Mouse (Mus musculus): Measurements from ENCODE around the gene Umod. TPM values are rescaled to one million over a fixed set of nuclear protein-coding genes. Genes with fewer than 3 reads are reported as not detected.

Umod gene
- polyA plus RNA-seq, 1 experiment from 2014 or later: 131 TPM

DNA sequence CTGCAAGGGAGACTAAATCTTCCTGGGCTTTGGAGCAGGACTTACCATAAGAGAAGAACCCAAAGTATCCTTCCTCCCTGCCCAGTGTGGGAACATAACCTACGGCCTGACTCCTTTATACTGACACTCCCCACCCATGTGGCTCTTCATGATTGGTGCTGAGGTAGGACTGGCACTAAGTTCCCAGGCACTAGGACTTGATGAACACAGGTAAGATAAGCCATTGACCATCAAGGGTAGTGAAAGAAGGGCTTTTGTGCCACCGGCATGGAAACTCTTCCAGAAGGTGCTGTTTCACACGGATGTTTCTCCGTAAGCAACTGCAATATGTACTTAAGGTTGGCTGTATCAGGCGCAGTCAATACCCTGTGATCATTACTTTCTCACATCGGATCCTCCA is 19.9 kb downstream of the Umod start, which contains the start of gene Gp2:
TSS of gene Gp2 (minus strand) at position 101 of the 400 bp plus-strand sequence.
- TF ChIP-seq CTCF (IDR thresholded peaks at IDR 0.05; ENCODE audit: low read depth): no peak
- 91% methylated on average over 6 of the region's 6 CpGs for WGBS

DNA sequence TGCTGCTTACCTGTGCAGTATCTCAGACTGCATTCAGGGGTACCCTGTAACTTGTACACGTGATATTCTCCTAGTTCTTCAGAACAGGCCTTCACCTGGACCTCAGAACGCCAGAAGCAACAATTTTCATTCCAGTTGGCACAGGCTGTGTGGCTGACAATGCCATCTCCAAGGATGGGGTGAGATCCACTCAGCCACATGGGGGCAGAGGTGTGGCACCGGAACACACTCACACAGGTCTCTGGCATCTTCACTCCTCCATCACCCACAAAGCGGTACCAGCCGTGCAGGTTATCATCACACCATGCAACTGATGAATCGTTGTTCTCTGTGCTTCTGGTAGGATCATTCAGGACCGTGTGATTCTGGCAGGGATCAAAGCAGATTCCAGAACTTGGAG is 24.9 kb downstream of the Umod start:
- H3K4me1 ChIP-seq (replicated peaks; ENCODE audit: insufficient read depth, low read length): no peaks in the 10 kb centered on the region
- ATAC-seq (replicated peaks; ENCODE audit: low FRiP score, low read depth) (no peak), DNase-seq (ENCODE audit: low spot score) (no peak)
- no peak overlapping the region for H3K9ac ChIP-seq (ENCODE audit: low read depth, low read length)
- no peaks in the 10 kb centered on the region for H3K27me3 ChIP-seq (ENCODE audit: insufficient read depth, low read length)
- no peaks in the 10 kb centered on the region for H3K9me3 ChIP-seq (replicated peaks; ENCODE audit: low read length)
- H3K4me2 ChIP-seq (ENCODE audit: low read length): no peak overlapping the region
- H3K36me3 ChIP-seq (ENCODE audit: insufficient read depth, low read length): no peaks in the 10 kb centered on the region
- TF ChIP-seq CTCF (IDR thresholded peaks at IDR 0.05; ENCODE audit: low read depth): peak; percentile 32; the same call in 1 of the 2 replicates
- no peak overlapping the region for H3K4me3 ChIP-seq (replicated peaks; ENCODE audit: low read depth, low read length)
- H3K27ac ChIP-seq: no peak overlapping the region
- WGBS: 78% methylated on average over 7 of the region's 7 CpGs

More for the DNA sequence above, 19.9 kb downstream of the Umod start, which contains the start of gene Gp2:
- Histone ChIP-seq H3K4me1 (replicated peaks; ENCODE audit: insufficient read depth, low read length) (no peaks in the 10 kb centered on the region), H3K9ac (ENCODE audit: low read depth, low read length) (no peak within 1 kb of the TSS), H3K27me3 (ENCODE audit: insufficient read depth, low read length) (no peaks in the 10 kb centered on the region), H3K4me3 (replicated peaks; ENCODE audit: low read depth, low read length) (no peak within 1 kb of the TSS), H3K4me2 (ENCODE audit: low read length) (no peak within 1 kb of the TSS), H3K9me3 (replicated peaks; ENCODE audit: low read length) (no peaks in the 10 kb centered on the region), H3K27ac (no peak within 1 kb of the TSS), H3K36me3 (ENCODE audit: insufficient read depth, low read length) (no peaks in the 10 kb centered on the region)
- ATAC-seq (replicated peaks; ENCODE audit: low FRiP score, low read depth) (no peak), DNase-seq (ENCODE audit: low spot score) (no peak)

DNA sequence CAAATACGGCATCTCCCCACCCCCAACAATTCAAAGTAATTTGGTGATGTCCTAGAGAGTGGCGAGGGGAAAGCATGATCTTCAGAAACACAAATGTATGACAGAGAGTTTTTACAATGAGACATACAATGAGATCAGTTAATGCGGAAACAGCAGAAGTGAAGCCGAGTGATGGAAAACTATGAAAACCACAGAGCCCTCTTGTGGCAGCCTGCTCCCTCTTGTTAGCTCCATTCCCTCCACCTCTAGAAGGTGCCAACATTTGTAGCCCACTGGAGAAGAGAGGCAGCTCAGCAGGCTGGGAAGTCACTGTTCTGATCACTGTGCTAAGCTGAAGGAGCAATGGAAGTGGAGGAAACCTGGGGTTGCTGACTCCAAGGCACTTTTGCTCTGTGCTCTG is 35.2 kb downstream of the Umod start:
- Histone ChIP-seq H3K9me3 (replicated peaks; ENCODE audit: low read length) (no peaks in the 10 kb centered on the region), H3K4me1 (replicated peaks; ENCODE audit: insufficient read depth, low read length) (no peaks in the 10 kb centered on the region), H3K27ac (no peak overlapping the region), H3K36me3 (ENCODE audit: insufficient read depth, low read length) (no peaks in the 10 kb centered on the region), H3K9ac (ENCODE audit: low read depth, low read length) (no peak overlapping the region), H3K4me3 (replicated peaks; ENCODE audit: low read depth, low read length) (no peak overlapping the region), H3K4me2 (ENCODE audit: low read length) (no peak overlapping the region), H3K27me3 (ENCODE audit: insufficient read depth, low read length) (no peaks in the 10 kb centered on the region)
- ATAC-seq (replicated peaks; ENCODE audit: low FRiP score, low read depth) (no peak), DNase-seq (ENCODE audit: low spot score) (no peak)
- WGBS: 67% methylated on average over 4 of the region's 4 CpGs
- peak; percentile 41 for TF ChIP-seq CTCF (IDR thresholded peaks at IDR 0.05; ENCODE audit: low read depth)

DNA sequence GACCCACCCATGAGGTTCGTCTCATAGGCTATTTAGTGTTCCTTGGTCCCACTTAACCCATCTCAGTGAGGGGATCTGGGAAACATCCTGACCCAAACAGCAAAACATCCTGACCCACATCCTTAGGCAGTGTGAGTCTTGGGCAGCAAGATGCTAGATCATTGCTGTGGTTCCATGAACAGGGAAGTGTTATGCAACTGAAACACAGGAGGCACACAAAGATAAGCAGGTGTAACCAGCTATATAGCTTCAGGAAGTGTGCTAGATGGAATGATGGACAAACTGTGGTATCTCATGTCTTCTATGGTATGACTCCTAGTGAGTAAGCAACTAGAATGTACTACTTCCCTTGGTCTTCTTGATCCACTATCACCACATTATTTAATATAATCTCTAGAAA is 37.1 kb downstream of the Umod start:
- DNase-seq (ENCODE audit: low spot score) (no peak), ATAC-seq (replicated peaks; ENCODE audit: low FRiP score, low read depth) (no peak)
- Histone ChIP-seq H3K27me3 (ENCODE audit: insufficient read depth, low read length) (no peaks in the 10 kb centered on the region), H3K4me2 (ENCODE audit: low read length) (no peak overlapping the region), H3K4me1 (replicated peaks; ENCODE audit: insufficient read depth, low read length) (no peaks in the 10 kb centered on the region), H3K9me3 (replicated peaks; ENCODE audit: low read length) (no peaks in the 10 kb centered on the region), H3K9ac (ENCODE audit: low read depth, low read length) (no peak overlapping the region), H3K27ac (no peak overlapping the region), H3K4me3 (replicated peaks; ENCODE audit: low read depth, low read length) (no peak overlapping the region), H3K36me3 (ENCODE audit: insufficient read depth, low read length) (no peaks in the 10 kb centered on the region)
- no peak for TF ChIP-seq CTCF (IDR thresholded peaks at IDR 0.05; ENCODE audit: low read depth)
- 83% methylated on average over 1 of the region's 1 CpGs for WGBS

DNA sequence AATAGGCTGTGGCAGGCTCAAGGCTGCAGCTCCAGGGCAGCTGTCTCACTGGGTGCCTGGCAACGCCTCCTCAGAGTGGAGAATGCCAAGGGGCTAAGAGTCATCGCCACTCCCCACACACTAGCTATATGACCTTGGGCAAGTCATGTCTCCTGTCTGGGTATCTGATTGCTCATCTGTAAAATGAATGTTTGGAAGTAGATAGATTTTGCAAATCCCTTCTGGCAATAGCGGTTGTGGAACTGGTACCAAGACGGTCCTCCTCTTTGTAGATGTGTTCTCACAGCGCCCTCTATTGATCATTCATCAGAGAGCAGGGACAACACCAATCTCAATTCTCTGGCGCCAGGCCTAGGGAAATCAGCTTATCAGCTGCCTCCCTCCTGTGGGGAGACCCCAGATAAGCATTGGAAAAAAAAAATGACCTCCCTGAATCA is 51.9 kb downstream of the Umod start:
- peak; percentile 75 for TF ChIP-seq CTCF (IDR thresholded peaks at IDR 0.05; ENCODE audit: low read depth)
- peak; percentile 55 for DNase-seq (ENCODE audit: low spot score)
- WGBS: 14% methylated on average over 6 of the region's 6 CpGs

DNA sequence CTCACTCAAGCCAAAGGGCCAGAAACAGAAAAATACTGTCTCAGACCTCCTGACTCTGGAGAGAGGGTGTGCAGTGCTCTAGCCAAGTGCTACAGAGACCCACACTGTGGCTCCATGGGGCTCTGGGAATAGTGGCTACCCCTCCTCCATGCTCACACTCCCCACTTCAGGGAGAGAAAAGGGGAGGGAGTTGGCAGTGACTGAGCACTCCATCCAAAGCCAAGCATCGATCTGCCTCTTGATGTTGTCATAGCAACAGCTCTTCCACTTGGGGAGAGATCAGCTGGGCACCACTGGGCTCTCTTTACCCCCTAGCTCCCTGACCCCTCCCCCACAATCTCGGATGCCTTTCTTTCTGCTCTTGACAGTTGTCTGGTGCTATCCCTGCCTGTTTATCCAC is 58.4 kb downstream of the Umod start:
- Histone ChIP-seq H3K27ac (no peak overlapping the region), H3K4me2 (ENCODE audit: low read length) (no peak overlapping the region), H3K27me3 (ENCODE audit: insufficient read depth, low read length) (no peaks in the 10 kb centered on the region), H3K4me3 (replicated peaks; ENCODE audit: low read depth, low read length) (no peak overlapping the region), H3K9me3 (replicated peaks; ENCODE audit: low read length) (no peaks in the 10 kb centered on the region), H3K4me1 (replicated peaks; ENCODE audit: insufficient read depth, low read length) (no peaks in the 10 kb centered on the region), H3K36me3 (ENCODE audit: insufficient read depth, low read length) (no peaks in the 10 kb centered on the region), H3K9ac (ENCODE audit: low read depth, low read length) (no peak overlapping the region)
- WGBS: 0% methylated on average over 2 of the region's 2 CpGs
- TF ChIP-seq CTCF (IDR thresholded peaks at IDR 0.05; ENCODE audit: low read depth): no peak
- DNase-seq (ENCODE audit: low spot score) (no peak), ATAC-seq (replicated peaks; ENCODE audit: low FRiP score, low read depth) (no peak)

More for the DNA sequence above, 51.9 kb downstream of the Umod start:
- no peaks in the 10 kb centered on the region for H3K4me1 ChIP-seq (replicated peaks; ENCODE audit: insufficient read depth, low read length)
- no peak overlapping the region for H3K4me3 ChIP-seq (replicated peaks; ENCODE audit: low read depth, low read length)
- no peak overlapping the region for H3K27ac ChIP-seq
- no peaks in the 10 kb centered on the region for H3K36me3 ChIP-seq (ENCODE audit: insufficient read depth, low read length)
- no peak overlapping the region for H3K9ac ChIP-seq (ENCODE audit: low read depth, low read length)
- no peaks in the 10 kb centered on the region for H3K9me3 ChIP-seq (replicated peaks; ENCODE audit: low read length)
- H3K4me2 ChIP-seq (ENCODE audit: low read length): no peak overlapping the region
- no peaks in the 10 kb centered on the region for H3K27me3 ChIP-seq (ENCODE audit: insufficient read depth, low read length)
- no peak for ATAC-seq (replicated peaks; ENCODE audit: low FRiP score, low read depth)

DNA sequence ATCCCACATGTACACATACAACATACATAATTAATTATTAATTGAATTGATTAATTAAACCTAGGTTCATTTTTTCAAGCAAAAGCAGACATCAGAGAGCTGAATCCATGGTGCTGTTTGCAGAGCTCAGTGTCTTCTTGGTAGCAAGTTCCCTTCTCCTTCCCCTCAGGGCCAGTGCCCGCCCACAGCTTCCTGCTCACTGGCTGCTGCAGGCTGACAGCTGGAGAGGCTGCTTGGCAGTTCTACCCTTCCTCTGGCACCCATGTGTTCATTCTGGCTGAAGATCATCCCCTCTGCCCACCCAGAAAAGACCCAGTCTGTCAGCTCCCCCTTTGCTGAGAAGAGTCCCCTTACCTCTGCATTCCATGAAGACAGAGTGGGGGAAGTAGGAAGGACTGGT is 60.6 kb downstream of the Umod start:
- Histone ChIP-seq H3K36me3 (ENCODE audit: insufficient read depth, low read length) (no peaks in the 10 kb centered on the region), H3K4me2 (ENCODE audit: low read length) (no peak overlapping the region), H3K4me1 (replicated peaks; ENCODE audit: insufficient read depth, low read length) (no peaks in the 10 kb centered on the region), H3K4me3 (replicated peaks; ENCODE audit: low read depth, low read length) (no peak overlapping the region), H3K9ac (ENCODE audit: low read depth, low read length) (no peak overlapping the region), H3K27me3 (ENCODE audit: insufficient read depth, low read length) (no peaks in the 10 kb centered on the region), H3K27ac (no peak overlapping the region), H3K9me3 (replicated peaks; ENCODE audit: low read length) (no peaks in the 10 kb centered on the region)
- no peak for ATAC-seq (replicated peaks; ENCODE audit: low FRiP score, low read depth)
- no peak for TF ChIP-seq CTCF (IDR thresholded peaks at IDR 0.05; ENCODE audit: low read depth)
- WGBS: 43% methylated on average over 1 of the region's 1 CpGs
- DNase-seq (ENCODE audit: low spot score): no peak

Other genes with a start within 250 kb of the Umod start
- 0.51 and 0.64 TPM in 2 replicates for gene Gp2, start 20.0 kb downstream of the Umod start, polyA plus RNA-seq (2015; fragmentation: Nextera tagmentation; extraction: Ambion mirVana)
- gene Acsm5, start 40.2 kb upstream of the Umod start, polyA plus RNA-seq (2015; fragmentation: Nextera tagmentation; extraction: Ambion mirVana): 5.0 and 6.6 TPM in 2 replicates
- gene Pdilt, start 44.2 kb upstream of the Umod start, polyA plus RNA-seq (2015; fragmentation: Nextera tagmentation; extraction: Ambion mirVana): 0.62 and 1.1 TPM in 2 replicates
- 114 and 134 TPM in 2 replicates for gene Acsm2, start 75.1 kb upstream of the Umod start, polyA plus RNA-seq (2015; fragmentation: Nextera tagmentation; extraction: Ambion mirVana)
- gene Acsm1, start 127.7 kb upstream of the Umod start, polyA plus RNA-seq (2015; fragmentation: Nextera tagmentation; extraction: Ambion mirVana): 32.7 and 36.6 TPM in 2 replicates
- gene Acsm4, start 210.7 kb upstream of the Umod start, polyA plus RNA-seq (2015; fragmentation: Nextera tagmentation; extraction: Ambion mirVana): not detected in 2 replicates
- 60.9 and 63.5 TPM in 2 replicates for gene Thumpd1, start 241.5 kb upstream of the Umod start, polyA plus RNA-seq (2015; fragmentation: Nextera tagmentation; extraction: Ambion mirVana)

Measured in kidney, postnatal 0 days (tissue).